Mouse (Mus musculus) MEL (cell line): ENCODE measurements at regions not wholly inside any gene's neighbourhood (a gene's known extent, or its start where the extent isn't known, plus 50 kb on each side); places are given as distances from the start of the nearest gene placed in this dataset.

Experiments
- DNase-seq: peaks from one replicate; pipeline ENCODE4 v3.0.0; 2011; ENCODE audit warnings: low read depth, low spot score
- H3K27ac ChIP-seq: 2 replicates; pipeline ENCODE4 v1.5.1; 2012; ENCODE audit warnings: low read depth, mild to moderate bottlenecking, control low read depth, low read length, moderate library complexity; ENCODE audit not compliant: control insufficient read depth
- H3K27me3 ChIP-seq, 2 experiments: fragments of 150-350 bp in 1 of 2; sonication (generic) in 1 of 2; 2 replicates each; pipeline ENCODE4 v1.6.1; 2012; ENCODE audit warnings: low read length in 2 of 2, mild to moderate bottlenecking in 2 of 2, improper control_type of control experiment in 1 of 2, moderate library complexity in 1 of 2; ENCODE audit not compliant: insufficient read depth in 2 of 2, control insufficient read depth in 1 of 2
- H3K36me3 ChIP-seq, 2 experiments: 2 replicates each; pipeline ENCODE4 v1.6.1; 2012 to 2014; ENCODE audit warnings: low read length in 2 of 2, improper control_type of control experiment in 1 of 2, inconsistent platforms in 1 of 2, mild to moderate bottlenecking in 1 of 2; ENCODE audit not compliant: insufficient read depth in 2 of 2, control insufficient read depth in 1 of 2
- H3K4me1 ChIP-seq, 2 experiments: fragments of 150-350 bp in 1 of 2; sonication (generic) in 1 of 2; 2 replicates each; pipeline ENCODE4 v1.6.1; 2012; ENCODE audit warnings: low read length in 2 of 2, improper control_type of control experiment in 1 of 2, mild to moderate bottlenecking in 1 of 2; ENCODE audit not compliant: insufficient read depth in 2 of 2, control insufficient read depth in 1 of 2
- H3K4me3 ChIP-seq, 2 experiments: fragments of 150-350 bp in 1 of 2; sonication (generic) in 1 of 2; 2 replicates each; pipeline ENCODE4 v1.5.1; 2012; ENCODE audit warnings: low read depth in 2 of 2, low read length in 2 of 2, mild to moderate bottlenecking in 2 of 2, moderate library complexity in 2 of 2, control low read depth in 1 of 2, improper control_type of control experiment in 1 of 2; ENCODE audit not compliant: control insufficient read depth in 1 of 2, insufficient read depth in 1 of 2
- H3K79me2 ChIP-seq: 2 replicates; pipeline ENCODE4 v1.6.1; 2012; ENCODE audit warnings: mild to moderate bottlenecking, low read length, moderate library complexity; ENCODE audit not compliant: control insufficient read depth, poor library complexity, insufficient read depth
- H3K9ac ChIP-seq: 2 replicates; pipeline ENCODE4 v1.6.1; 2012; ENCODE audit warnings: low read depth, mild to moderate bottlenecking, control low read depth, low read length, moderate library complexity; ENCODE audit not compliant: control insufficient read depth, poor library complexity, severe bottlenecking
- H3K9me3 ChIP-seq: fragments of 150-350 bp; sonication (generic); replicated peaks from 2 replicates; pipeline ENCODE4 v1.6.1; 2012; ENCODE audit warnings: mild to moderate bottlenecking, low read length, improper control_type of control experiment, moderate library complexity; ENCODE audit not compliant: insufficient read depth
- BHLHE40 ChIP-seq: IDR thresholded peaks from 2 replicates; pipeline ENCODE4 v1.6.1; 2012; ENCODE audit warnings: low read depth, mild to moderate bottlenecking, inconsistent platforms, low read length, improper control_type of control experiment, borderline replicate concordance
- CTCF ChIP-seq, 3 experiments: IDR thresholded peaks in 2 of 3; conservative IDR thresholded peaks in 1 of 3; 2 replicates each; pipeline ENCODE4 v1.5.1; 2011 to 2012; ENCODE audit warnings: low read length in 3 of 3, low read depth in 2 of 3, mild to moderate bottlenecking in 2 of 3, improper control_type of control experiment in 1 of 3, inconsistent platforms in 1 of 3, mixed read lengths in 1 of 3, moderate library complexity in 1 of 3; ENCODE audit not compliant: control insufficient read depth in 1 of 3, insufficient read depth in 1 of 3, poor library complexity in 1 of 3, severe bottlenecking in 1 of 3
- E2F4 ChIP-seq: IDR thresholded peaks from 2 replicates; pipeline ENCODE4 v1.6.1; 2011; ENCODE audit warnings: low read depth, low read length, improper control_type of control experiment, borderline replicate concordance
- ELF1 ChIP-seq: IDR thresholded peaks from 2 replicates; pipeline ENCODE4 v1.6.1; 2014; ENCODE audit warnings: low read depth, mild to moderate bottlenecking, inconsistent platforms, low read length, improper control_type of control experiment, moderate library complexity
- EP300 ChIP-seq, 2 experiments: IDR thresholded peaks; 2 replicates each; pipeline ENCODE4 v1.6.1; 2011; ENCODE audit warnings: improper control_type of control experiment in 2 of 2, low read length in 2 of 2, low read depth in 1 of 2, mild to moderate bottlenecking in 1 of 2
- GABPA ChIP-seq: IDR thresholded peaks from 2 replicates; pipeline ENCODE4 v1.6.1; 2012; ENCODE audit warnings: low read depth, mild to moderate bottlenecking, inconsistent platforms, low read length, improper control_type of control experiment, moderate library complexity
- HCFC1 ChIP-seq: IDR thresholded peaks from 2 replicates; pipeline ENCODE4 v1.6.1; 2012; ENCODE audit warnings: low read depth, mild to moderate bottlenecking, inconsistent platforms, low read length, improper control_type of control experiment, moderate library complexity
- KAT2A ChIP-seq: conservative IDR thresholded peaks from 2 replicates; pipeline ENCODE4 v1.6.1; 2012; ENCODE audit warnings: low read depth, low read length, improper control_type of control experiment, inconsistent platforms
- MAX ChIP-seq: IDR thresholded peaks from 2 replicates; pipeline ENCODE4 v1.6.1; 2011; ENCODE audit warnings: low read length, improper control_type of control experiment
- MEF2A ChIP-seq: IDR thresholded peaks from 2 replicates; pipeline ENCODE4 v1.6.1; 2014; ENCODE audit warnings: low read depth, mild to moderate bottlenecking, inconsistent platforms, low read length, improper control_type of control experiment; ENCODE audit not compliant: poor library complexity, insufficient replicate concordance, severe bottlenecking; ENCODE audit errors: extremely low read depth
- MYB ChIP-seq: IDR thresholded peaks from 2 replicates; pipeline ENCODE4 v1.6.1; 2011; ENCODE audit warnings: mild to moderate bottlenecking, low read depth, low read length, improper control_type of control experiment
- MYC ChIP-seq: IDR thresholded peaks from 2 replicates; pipeline ENCODE4 v1.6.1; 2011; ENCODE audit warnings: low read depth, mild to moderate bottlenecking, low read length, improper control_type of control experiment, moderate library complexity
- NELFE ChIP-seq: IDR thresholded peaks from 2 replicates; pipeline ENCODE4 v1.6.1; 2011; ENCODE audit warnings: low read depth, low read length, improper control_type of control experiment
- NRF1 ChIP-seq: IDR thresholded peaks from 2 replicates; pipeline ENCODE4 v1.6.1; 2014; ENCODE audit warnings: low read depth, mild to moderate bottlenecking, inconsistent platforms, low read length, improper control_type of control experiment, moderate library complexity; ENCODE audit not compliant: poor library complexity, insufficient read depth, severe bottlenecking
- POLR2AphosphoS2 ChIP-seq: IDR thresholded peaks from 2 replicates; pipeline ENCODE4 v1.6.1; 2011; ENCODE audit warnings: low read length, improper control_type of control experiment
- POLR2AphosphoS5 ChIP-seq: IDR thresholded peaks from 2 replicates; pipeline ENCODE4 v1.6.1; 2012; ENCODE audit warnings: low read depth, borderline replicate concordance, mild to moderate bottlenecking, inconsistent platforms, low read length, moderate library complexity, mixed read lengths
- RCOR1 ChIP-seq: IDR thresholded peaks from 2 replicates; pipeline ENCODE4 v1.6.1; 2012; ENCODE audit warnings: low read depth, mild to moderate bottlenecking, inconsistent platforms, low read length, improper control_type of control experiment
- SIN3A ChIP-seq: IDR thresholded peaks from 2 replicates; pipeline ENCODE4 v1.6.1; 2012; ENCODE audit warnings: low read length, improper control_type of control experiment, inconsistent platforms
- SMC3 ChIP-seq: IDR thresholded peaks from 2 replicates; pipeline ENCODE4 v1.6.1; 2011; ENCODE audit warnings: low read depth, low read length, improper control_type of control experiment
- TAL1 ChIP-seq: IDR thresholded peaks from 2 replicates; pipeline ENCODE4 v1.6.1; 2012; ENCODE audit warnings: mild to moderate bottlenecking, inconsistent platforms, low read length, moderate library complexity, mixed read lengths
- TCF12 ChIP-seq: IDR thresholded peaks from 2 replicates; pipeline ENCODE4 v1.6.1; 2014; ENCODE audit warnings: low read depth, mild to moderate bottlenecking, inconsistent platforms, low read length, improper control_type of control experiment, moderate library complexity
- UBTF ChIP-seq: IDR thresholded peaks from 2 replicates; pipeline ENCODE4 v1.6.1; 2012; ENCODE audit warnings: low read depth, mild to moderate bottlenecking, inconsistent platforms, low read length, improper control_type of control experiment, moderate library complexity, borderline replicate concordance; ENCODE audit not compliant: insufficient read depth
- USF1 ChIP-seq: IDR thresholded peaks from 2 replicates; pipeline ENCODE4 v1.6.1; 2014; ENCODE audit warnings: low read depth, mild to moderate bottlenecking, inconsistent platforms, low read length, improper control_type of control experiment, moderate library complexity
- ZKSCAN1 ChIP-seq: IDR thresholded peaks from 2 replicates; pipeline ENCODE4 v1.6.1; 2012; ENCODE audit warnings: low read depth, mild to moderate bottlenecking, inconsistent platforms, low read length, improper control_type of control experiment, moderate library complexity
- ZMIZ1 ChIP-seq: IDR thresholded peaks from 2 replicates; pipeline ENCODE4 v1.6.1; 2012; ENCODE audit warnings: low read depth, mild to moderate bottlenecking, inconsistent platforms, low read length, improper control_type of control experiment, moderate library complexity
- ZNF384 ChIP-seq: IDR thresholded peaks from 2 replicates; pipeline ENCODE4 v1.6.1; 2012; ENCODE audit warnings: low read depth, mild to moderate bottlenecking, inconsistent platforms, low read length, improper control_type of control experiment

- DNase-seq: no peak
- H3K27me3 ChIP-seq: no peaks in the 10 kb centered on the region
- H3K36me3 ChIP-seq: no peaks in the 10 kb centered on the region
- H3K4me3 ChIP-seq: no peak overlapping the region
- H3K9ac ChIP-seq: no peak overlapping the region
- no peaks in the 10 kb centered on the region for H3K9me3 ChIP-seq
- no peaks in the 10 kb centered on the region for H3K4me1 ChIP-seq
- H3K27ac ChIP-seq: no peak overlapping the region
- TF ChIP-seq HCFC1 (no peak), MEF2A (no peak), KAT2A (no peak), TAL1 (no peak), RCOR1 (no peak), ELF1 (no peak), NELFE (no peak), NRF1 (no peak), SMC3 (no peak), MYC (no peak), ZKSCAN1 (no peak), UBTF (no peak), POLR2AphosphoS5 (no peak), TCF12 (no peak), E2F4 (no peak), SIN3A (no peak), POLR2AphosphoS2 (no peak), MYB (no peak)
- H3K79me2 ChIP-seq: no peaks in the 10 kb centered on the region
These were observed 119.8 kb upstream of the Pex5l start for GRCm38 (mm10) chr3:33262797-33263196.

- DNase-seq: no peak
- Histone ChIP-seq H3K27ac (no peak overlapping the region), H3K36me3 (no peaks in the 10 kb centered on the region), H3K27me3 (no peaks in the 10 kb centered on the region), H3K9me3 (no peaks in the 10 kb centered on the region), H3K9ac (no peak overlapping the region), H3K79me2 (no peaks in the 10 kb centered on the region), H3K4me1 (no peaks in the 10 kb centered on the region), H3K4me3 (no peak overlapping the region)
- TF ChIP-seq MAX (no peak), ZMIZ1 (no peak), MYC (no peak), USF1 (no peak), SIN3A (no peak), ZNF384 (no peak), CTCF (IDR thresholded peaks at IDR 0.05 in 2 of 3, conservative IDR thresholded peaks at IDR 0.05 in 1 of 3; ENCODE audit: control insufficient read depth in 1 of 3, insufficient read depth in 1 of 3, low read depth in 2 of 3, low read length in 3 of 3, poor library complexity in 1 of 3, severe bottlenecking in 1 of 3) (no peak), BHLHE40 (no peak), POLR2AphosphoS5 (no peak), GABPA (no peak), ELF1 (no peak), RCOR1 (no peak), NELFE (no peak), HCFC1 (no peak), EP300 (IDR thresholded peaks at IDR 0.05; ENCODE audit: low read depth in 1 of 2, low read length in 2 of 2) (no peak)
These were observed 76.4 kb upstream of the Pex5l start for GRCm38 (mm10) chr3:33219271-33220065.
